Mouse (Mus musculus): Measurements from ENCODE around the gene Chn2. TPM values are rescaled to one million over a fixed set of nuclear protein-coding genes. Genes with fewer than 3 reads are reported as not detected.

Chn2 gene
- polyA plus RNA-seq, 1 experiment from 2014 or later: 7.6 TPM

DNA sequence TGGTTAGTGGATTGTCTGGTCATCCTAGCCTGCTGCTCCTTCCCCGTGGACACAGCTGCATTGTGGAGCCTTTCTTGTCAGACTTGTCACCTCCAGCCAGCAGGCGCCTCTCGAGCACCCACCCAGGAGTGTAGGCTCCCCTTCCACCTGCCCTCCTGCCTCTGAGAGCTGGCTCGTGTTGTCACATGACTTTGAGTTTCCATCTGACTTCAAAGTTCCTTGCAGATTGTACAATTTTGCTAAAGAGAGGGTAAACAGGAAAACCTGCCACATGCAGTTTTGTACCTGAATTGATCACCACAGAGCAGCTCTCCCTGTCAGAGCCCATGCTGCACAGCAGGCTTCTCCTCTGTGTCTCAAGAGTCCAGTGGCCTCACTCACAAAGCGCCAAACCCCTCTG, 177.2 kb downstream of the Chn2 start:
- ATAC-seq (ENCODE audit: insufficient number of reproducible peaks, low FRiP score): no peak
- H3K4me3 ChIP-seq: no peak overlapping the region
- H3K27me3 ChIP-seq (replicated peaks): no peaks in the 10 kb centered on the region
- H3K36me3 ChIP-seq: no peaks in the 10 kb centered on the region
- no peak overlapping the region for H3K27ac ChIP-seq (ENCODE audit: poor library complexity, severe bottlenecking)
- no peak overlapping the region for H3K4me2 ChIP-seq
- no peak overlapping the region for H3K9ac ChIP-seq
- 69% methylated on average over 5 of the region's 5 CpGs for WGBS
- peaks cover 3% of the 10 kb centered on the region; the same call in 1 of the 2 replicates for H3K4me1 ChIP-seq (replicated peaks)
- no peaks in the 10 kb centered on the region for H3K9me3 ChIP-seq (replicated peaks)

DNA sequence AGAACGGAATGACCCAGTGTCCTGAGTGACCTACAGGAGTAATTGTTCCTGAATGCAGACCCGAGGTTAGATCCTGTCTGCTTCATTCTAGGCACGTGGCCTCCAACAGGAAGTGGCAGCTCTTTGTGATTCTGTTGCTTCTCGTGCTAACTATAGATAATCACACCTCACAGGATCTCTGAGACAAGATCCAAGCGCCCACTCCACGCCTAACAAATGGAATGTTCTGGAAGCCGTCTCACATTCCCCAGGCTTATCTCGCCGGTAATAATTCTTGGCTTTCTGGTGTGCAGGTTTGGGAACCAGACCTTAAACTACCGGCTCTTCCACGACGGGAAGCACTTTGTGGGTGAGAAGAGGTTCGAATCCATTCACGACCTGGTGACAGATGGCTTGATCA, 180.8 kb downstream of the Chn2 start:
- Histone ChIP-seq H3K4me3 (no peak overlapping the region), H3K9ac (no peak overlapping the region), H3K4me1 (replicated peaks) (peaks cover 3% of the 10 kb centered on the region; the same call in 1 of the 2 replicates), H3K27me3 (replicated peaks) (no peaks in the 10 kb centered on the region), H3K4me2 (no peak overlapping the region), H3K9me3 (replicated peaks) (no peaks in the 10 kb centered on the region), H3K27ac (ENCODE audit: poor library complexity, severe bottlenecking) (no peak overlapping the region), H3K36me3 (no peaks in the 10 kb centered on the region)
- ATAC-seq (ENCODE audit: insufficient number of reproducible peaks, low FRiP score): no peak
- 42% methylated on average over 14 of the region's 14 CpGs for WGBS

DNA sequence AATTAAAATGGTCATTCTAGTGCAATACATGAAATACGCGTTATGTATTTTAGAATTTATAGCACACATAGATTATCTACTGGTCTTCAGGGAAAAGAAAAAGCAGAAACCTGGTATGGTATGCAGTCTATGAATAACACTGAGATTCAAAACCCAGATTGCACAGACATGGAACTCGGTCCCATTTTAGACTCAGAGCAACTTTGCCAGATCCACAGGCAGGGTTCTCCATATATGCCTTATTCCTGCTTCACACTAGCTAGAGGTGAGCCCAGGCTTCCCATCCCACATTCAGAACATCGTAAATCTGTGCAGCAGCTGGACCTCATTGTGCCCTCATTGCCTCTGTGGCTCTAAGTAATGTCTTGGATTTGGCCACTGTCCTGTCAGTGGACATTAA, 184.2 kb downstream of the Chn2 start:
- 86% methylated on average over 4 of the region's 4 CpGs for WGBS
- H3K36me3 ChIP-seq: no peaks in the 10 kb centered on the region
- ATAC-seq (ENCODE audit: insufficient number of reproducible peaks, low FRiP score): no peak
- no peak overlapping the region for H3K9ac ChIP-seq
- H3K9me3 ChIP-seq (replicated peaks): no peaks in the 10 kb centered on the region
- no peak overlapping the region for H3K4me2 ChIP-seq
- 0 out of 2 replicates have a peak, but pooled peaks cover 3% of the 10 kb centered on the region for H3K27me3 ChIP-seq (replicated peaks)
- no peak overlapping the region for H3K4me3 ChIP-seq
- no peaks in the 10 kb centered on the region for H3K4me1 ChIP-seq (replicated peaks)
- no peak overlapping the region for H3K27ac ChIP-seq (ENCODE audit: poor library complexity, severe bottlenecking)

DNA sequence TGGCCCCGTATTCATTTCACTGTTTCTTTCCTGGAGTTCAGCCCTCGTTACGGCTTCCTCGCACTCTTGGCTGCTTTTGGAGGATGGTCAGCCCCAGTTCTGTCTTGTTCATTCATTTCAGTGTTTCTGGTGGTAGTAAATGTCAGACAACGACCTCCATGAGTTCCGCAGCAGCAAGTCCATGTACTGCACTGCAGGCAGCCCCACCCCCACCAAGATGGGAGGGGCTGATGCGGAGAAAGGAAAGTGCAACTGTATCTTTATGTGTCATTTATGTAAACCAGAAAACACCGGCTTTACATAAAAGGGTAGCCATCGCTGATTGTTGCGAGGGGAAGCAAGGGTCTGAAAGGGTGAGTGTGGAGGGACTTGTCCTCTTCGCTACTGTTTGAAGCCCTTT, 185.0 kb downstream of the Chn2 start:
- Histone ChIP-seq H3K9me3 (replicated peaks) (no peaks in the 10 kb centered on the region), H3K27me3 (replicated peaks) (0 out of 2 replicates have a peak, but pooled peaks cover 3% of the 10 kb centered on the region), H3K4me2 (no peak overlapping the region), H3K4me1 (replicated peaks) (no peaks in the 10 kb centered on the region), H3K4me3 (no peak overlapping the region), H3K36me3 (no peaks in the 10 kb centered on the region), H3K9ac (no peak overlapping the region), H3K27ac (ENCODE audit: poor library complexity, severe bottlenecking) (no peak overlapping the region)
- no peak for ATAC-seq (ENCODE audit: insufficient number of reproducible peaks, low FRiP score)
- 78% methylated on average over 11 of the region's 11 CpGs for WGBS

DNA sequence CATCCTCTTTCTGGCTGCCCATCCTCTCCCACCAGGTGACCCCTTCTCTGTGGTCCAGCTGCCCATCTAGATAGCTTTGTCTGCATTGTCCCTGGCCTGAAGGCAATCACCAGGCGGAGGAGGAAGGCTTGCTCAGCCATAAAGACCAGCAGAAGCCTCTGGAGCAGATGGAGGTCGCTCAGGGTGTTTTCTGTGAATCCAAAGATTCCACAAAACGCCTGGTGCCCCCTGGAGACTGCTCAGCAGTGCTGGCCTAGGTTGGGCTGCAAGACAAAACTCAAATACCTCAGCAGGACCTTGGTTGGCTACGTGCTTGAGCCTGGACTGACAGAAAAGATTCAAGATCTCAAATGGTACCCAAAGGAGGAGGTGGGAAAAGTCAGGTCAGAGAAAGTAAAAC, 186.0 kb downstream of the Chn2 start:
- no peak overlapping the region for H3K9ac ChIP-seq
- H3K4me3 ChIP-seq: no peak overlapping the region
- 0 out of 2 replicates have a peak, but pooled peaks cover 6% of the 10 kb centered on the region for H3K27me3 ChIP-seq (replicated peaks)
- 35% methylated on average over 4 of the region's 4 CpGs for WGBS
- H3K4me1 ChIP-seq (replicated peaks): no peaks in the 10 kb centered on the region
- no peak for ATAC-seq (ENCODE audit: insufficient number of reproducible peaks, low FRiP score)
- no peak overlapping the region for H3K27ac ChIP-seq (ENCODE audit: poor library complexity, severe bottlenecking)
- H3K4me2 ChIP-seq: no peak overlapping the region
- H3K9me3 ChIP-seq (replicated peaks): no peaks in the 10 kb centered on the region
- H3K36me3 ChIP-seq: no peaks in the 10 kb centered on the region

DNA sequence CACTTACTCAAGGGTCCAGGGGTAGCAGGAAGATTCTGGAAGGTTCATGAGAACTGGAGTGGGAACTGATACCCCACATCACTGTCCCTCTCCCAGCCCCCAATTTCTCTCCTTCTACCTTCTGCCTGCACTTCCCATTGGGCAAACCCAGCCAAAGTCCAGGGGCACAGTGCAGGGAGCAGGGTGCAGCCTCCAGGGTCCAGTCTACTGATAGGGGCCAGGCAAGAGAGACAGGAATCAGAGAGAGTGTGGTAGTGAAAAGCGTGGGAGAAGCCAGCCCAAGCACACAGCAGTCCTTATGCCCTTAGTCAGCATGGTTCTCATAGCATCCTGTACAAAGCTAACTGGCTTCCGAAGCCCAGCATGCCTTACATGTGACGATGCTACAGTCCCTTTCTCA, 187.7 kb downstream of the Chn2 start:
- no peak overlapping the region for H3K9ac ChIP-seq
- H3K36me3 ChIP-seq: no peaks in the 10 kb centered on the region
- H3K9me3 ChIP-seq (replicated peaks): no peaks in the 10 kb centered on the region
- 0 out of 2 replicates have a peak, but pooled peaks cover 6% of the 10 kb centered on the region for H3K27me3 ChIP-seq (replicated peaks)
- no peak for ATAC-seq (ENCODE audit: insufficient number of reproducible peaks, low FRiP score)
- no peaks in the 10 kb centered on the region for H3K4me1 ChIP-seq (replicated peaks)
- no peak overlapping the region for H3K4me2 ChIP-seq
- no peak overlapping the region for H3K4me3 ChIP-seq
- WGBS: 87% methylated on average over 3 of the region's 3 CpGs
- H3K27ac ChIP-seq (ENCODE audit: poor library complexity, severe bottlenecking): no peak overlapping the region

DNA sequence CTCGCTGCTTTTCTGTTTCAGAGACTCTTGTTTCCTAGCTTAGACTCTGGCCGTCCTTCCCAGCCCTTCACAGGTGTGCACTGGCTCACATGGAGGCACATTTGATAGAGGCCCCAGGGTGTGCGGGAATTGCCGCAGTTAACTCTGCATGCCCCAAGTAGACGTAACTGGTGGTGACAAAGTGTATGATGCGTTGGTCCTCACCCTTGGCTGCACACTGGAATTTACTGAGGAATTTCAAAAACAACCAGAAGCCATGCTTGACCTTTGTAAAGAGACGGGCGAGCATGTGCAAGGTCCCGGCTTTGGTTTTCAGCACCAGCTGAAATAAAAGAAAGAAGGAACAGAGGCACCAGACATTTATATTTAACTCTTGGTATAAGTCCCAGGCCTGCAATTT, 189.1 kb downstream of the Chn2 start:
- H3K4me1 ChIP-seq (replicated peaks): no peaks in the 10 kb centered on the region
- H3K36me3 ChIP-seq: no peaks in the 10 kb centered on the region
- no peak overlapping the region for H3K4me2 ChIP-seq
- ATAC-seq (ENCODE audit: insufficient number of reproducible peaks, low FRiP score): no peak
- H3K27me3 ChIP-seq (replicated peaks): 0 out of 2 replicates have a peak, but pooled peaks cover 6% of the 10 kb centered on the region
- WGBS: 67% methylated on average over 9 of the region's 9 CpGs
- no peaks in the 10 kb centered on the region for H3K9me3 ChIP-seq (replicated peaks)
- H3K9ac ChIP-seq: no peak overlapping the region
- no peak overlapping the region for H3K27ac ChIP-seq (ENCODE audit: poor library complexity, severe bottlenecking)
- H3K4me3 ChIP-seq: no peak overlapping the region

DNA sequence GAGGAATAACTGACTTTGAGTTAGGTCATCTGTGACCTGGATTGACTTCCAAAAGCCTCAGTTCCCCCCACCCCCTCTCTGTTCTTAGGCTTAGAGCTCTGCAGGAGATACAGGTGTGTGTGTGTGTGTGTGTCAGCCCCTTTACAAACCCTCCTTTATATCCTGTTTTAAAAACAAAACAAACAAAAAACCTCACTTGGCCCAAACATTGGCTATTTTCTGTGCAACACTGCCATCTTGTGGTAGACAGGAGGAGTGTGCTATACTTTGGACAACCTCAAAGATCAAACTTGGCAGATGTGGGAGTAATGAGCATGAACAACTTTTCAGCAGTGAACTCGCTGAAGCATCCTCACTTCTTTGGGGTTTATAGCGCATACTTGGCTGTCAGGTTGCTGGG, 189.5 kb downstream of the Chn2 start:
- WGBS: 8% methylated on average over 2 of the region's 2 CpGs
- Histone ChIP-seq H3K9me3 (replicated peaks) (no peaks in the 10 kb centered on the region), H3K4me2 (no peak overlapping the region), H3K9ac (no peak overlapping the region), H3K36me3 (no peaks in the 10 kb centered on the region), H3K27me3 (replicated peaks) (0 out of 2 replicates have a peak, but pooled peaks cover 6% of the 10 kb centered on the region), H3K4me1 (replicated peaks) (no peaks in the 10 kb centered on the region), H3K27ac (ENCODE audit: poor library complexity, severe bottlenecking) (no peak overlapping the region), H3K4me3 (no peak overlapping the region)
- no peak for ATAC-seq (ENCODE audit: insufficient number of reproducible peaks, low FRiP score)

DNA sequence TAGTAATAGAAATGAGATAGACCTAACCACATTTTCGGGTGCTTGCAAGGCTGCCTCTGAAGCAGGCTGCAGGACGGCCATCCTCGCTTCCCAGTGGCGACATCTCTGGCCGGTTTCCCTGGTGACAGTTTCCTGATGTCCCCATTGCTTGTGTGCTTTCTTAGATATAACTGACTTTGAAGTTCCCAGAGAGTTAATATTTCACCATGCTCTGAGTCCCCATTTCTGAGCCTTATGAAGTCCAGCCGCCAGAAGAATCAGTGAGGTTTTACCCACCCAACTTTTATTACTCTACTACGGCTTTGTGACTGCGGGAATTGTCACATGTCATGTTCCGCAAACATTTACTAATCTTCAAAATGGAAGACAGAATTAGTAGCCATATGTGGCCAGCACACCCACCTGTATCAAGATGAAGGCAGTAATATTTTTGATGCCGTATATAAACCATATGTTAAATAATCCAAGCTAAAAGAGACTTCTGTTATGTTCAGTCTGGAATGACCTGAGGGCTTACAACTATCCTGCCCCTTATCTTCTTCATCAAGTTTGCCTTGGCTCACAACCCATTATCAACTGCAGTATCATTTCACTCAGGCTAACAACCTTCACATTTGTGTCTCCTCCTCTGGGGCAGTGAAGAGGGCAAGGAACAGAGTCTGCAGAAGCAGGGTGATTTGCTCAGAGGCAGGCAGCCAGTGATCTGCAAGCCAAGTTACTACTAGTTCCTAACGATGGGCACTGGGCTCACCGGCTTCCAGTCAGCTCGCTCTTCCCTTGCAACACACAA, 192.6 kb downstream of the Chn2 start:
- WGBS: 72% methylated on average over 13 of the region's 13 CpGs
- no peak overlapping the region for H3K4me3 ChIP-seq
- no peak overlapping the region for H3K4me2 ChIP-seq
- H3K4me1 ChIP-seq (replicated peaks): no peaks in the 10 kb centered on the region
- H3K9ac ChIP-seq: no peak overlapping the region
- peaks cover 3% of the 10 kb centered on the region; the same call in 1 of the 2 replicates for H3K9me3 ChIP-seq (replicated peaks)
- ATAC-seq (ENCODE audit: insufficient number of reproducible peaks, low FRiP score): no peak
- no peak overlapping the region for H3K27ac ChIP-seq (ENCODE audit: poor library complexity, severe bottlenecking)
- 0 out of 2 replicates have a peak, but pooled peaks cover 2% of the 10 kb centered on the region for H3K36me3 ChIP-seq
- 0 out of 2 replicates have a peak, but pooled peaks cover 3% of the 10 kb centered on the region for H3K27me3 ChIP-seq (replicated peaks)

DNA sequence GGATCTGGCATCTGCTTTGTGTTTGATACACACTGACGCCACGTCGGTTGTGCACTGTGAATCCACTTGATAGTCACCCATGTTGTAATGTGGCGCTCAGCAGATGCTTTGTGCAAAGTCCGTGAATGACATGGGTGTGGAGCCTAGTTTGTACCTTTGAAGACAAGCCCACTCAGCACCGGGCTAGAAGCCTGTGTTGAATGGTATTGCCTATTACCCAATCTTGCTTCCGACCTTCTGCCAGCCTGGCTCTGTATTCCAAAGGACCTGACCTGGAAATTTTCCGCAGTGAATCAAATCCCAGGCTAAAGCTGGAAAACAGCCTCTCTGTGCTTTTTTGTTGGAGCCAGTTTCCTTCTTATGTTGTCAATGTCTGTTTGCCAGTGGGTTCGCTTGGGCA, 197.1 kb downstream of the Chn2 start:
- Histone ChIP-seq H3K9me3 (replicated peaks) (peaks cover 14% of the 10 kb centered on the region), H3K4me2 (no peak overlapping the region), H3K27me3 (replicated peaks) (no peaks in the 10 kb centered on the region), H3K4me3 (no peak overlapping the region), H3K36me3 (peaks cover 8% of the 10 kb centered on the region; the same call in 1 of the 2 replicates), H3K4me1 (replicated peaks) (no peaks in the 10 kb centered on the region), H3K27ac (ENCODE audit: poor library complexity, severe bottlenecking) (no peak overlapping the region), H3K9ac (no peak overlapping the region)
- 83% methylated on average over 9 of the region's 9 CpGs for WGBS
- no peak for ATAC-seq (ENCODE audit: insufficient number of reproducible peaks, low FRiP score)

DNA sequence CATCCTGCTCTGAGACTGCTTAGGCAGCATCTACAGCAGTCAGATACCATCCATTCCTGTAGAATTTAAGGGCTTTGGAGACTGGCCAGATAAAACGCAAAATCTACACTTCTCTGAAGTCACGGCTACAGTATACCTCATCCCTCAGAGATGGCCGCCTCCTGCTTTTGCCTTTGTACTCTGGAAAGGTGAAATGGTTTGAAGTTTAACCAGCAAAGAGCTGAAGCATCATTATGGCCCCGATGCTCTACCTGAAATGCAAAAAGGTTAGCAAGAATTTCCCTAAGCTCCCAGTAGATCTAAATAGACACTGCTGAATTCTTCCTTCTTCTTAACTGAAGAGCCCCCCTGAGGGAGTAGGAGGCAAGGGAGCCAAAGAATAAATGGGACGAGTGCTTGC, 202.4 kb downstream of the Chn2 start:
- Histone ChIP-seq H3K27me3 (replicated peaks) (no peaks in the 10 kb centered on the region), H3K9ac (no peak overlapping the region), H3K4me1 (replicated peaks) (peaks cover 13% of the 10 kb centered on the region), H3K9me3 (replicated peaks) (peaks cover 11% of the 10 kb centered on the region; the same call in 1 of the 2 replicates), H3K36me3 (peaks cover 6% of the 10 kb centered on the region; the same call in 1 of the 2 replicates), H3K4me2 (no peak overlapping the region), H3K4me3 (no peak overlapping the region), H3K27ac (ENCODE audit: poor library complexity, severe bottlenecking) (no peak overlapping the region)
- no peak for ATAC-seq (ENCODE audit: insufficient number of reproducible peaks, low FRiP score)
- WGBS: 64% methylated on average over 5 of the region's 5 CpGs
